Mouse (Mus musculus) hindbrain, embryonic 15.5 days (tissue): ENCODE measurements around the gene Elp4. TPM values are rescaled to one million over a fixed set of nuclear protein-coding genes. Genes with fewer than 3 reads are reported as not detected.

Experiments used
- polyA plus RNA-seq: library from polyadenylated mRNA; unstranded; fragments of >200 nt; fragmentation: Nextera tagmentation; extraction: Ambion mirVana; gene quantifications from 2 replicates; pipeline ENCODE4 v1.2.1, GENCODE M21; 2015

The Elp4 gene
- polyA plus RNA-seq, 1 experiment from 2014 or later, result 39.3 TPM

Other genes with a start within 250 kb of the Elp4 start
- 32.6 and 42.3 TPM in 2 replicates for gene Pax6, start 235.7 kb downstream of the Elp4 start, polyA plus RNA-seq
- gene Immp1l, start 74 bp upstream of the Elp4 start, polyA plus RNA-seq, result 104 and 105 TPM in 2 replicates
- gene Dnajc24, start 99.0 kb upstream of the Elp4 start, polyA plus RNA-seq, result 34.4 and 34.5 TPM in 2 replicates